Mouse (Mus musculus) kidney, embryonic 14.5 days (tissue): ENCODE measurements around the gene Ago1. TPM values are rescaled to one million over a fixed set of nuclear protein-coding genes. Genes with fewer than 3 reads are reported as not detected.
A peak's percentile ranks its signal among the peaks of the same experiment; 100 is the strongest.

Source experiments
- ATAC-seq: fragments of 200-750 bp; cut with Nextera tagmentation; 2 replicates; pipeline ENCODE4 v1.8.0; 2017; ENCODE audit warnings: moderate number of reproducible peaks, mild to moderate bottlenecking, moderate TSS enrichment, moderate library complexity; ENCODE audit not compliant: low FRiP score, low TSS enrichment
- H3K27ac ChIP-seq: fragments of 300-500 bp; sonication (generic); 2 replicates; pipeline ENCODE4 v1.5.1; 2014; ENCODE audit warnings: low read depth, mild to moderate bottlenecking, low read length, moderate library complexity, mixed read lengths
- H3K27me3 ChIP-seq: fragments of 300-500 bp; sonication (generic); 2 replicates; pipeline ENCODE4 v1.6.1; 2014; ENCODE audit warnings: mild to moderate bottlenecking, low read length; ENCODE audit not compliant: control insufficient read depth, insufficient read depth
- H3K36me3 ChIP-seq: fragments of 300-500 bp; sonication (generic); 2 replicates; pipeline ENCODE4 v1.6.1; 2014; ENCODE audit warnings: low read length, mixed read lengths; ENCODE audit not compliant: control insufficient read depth, insufficient read depth
- H3K4me1 ChIP-seq: fragments of 300-500 bp; sonication (generic); 2 replicates; pipeline ENCODE4 v1.6.1; 2014; ENCODE audit warnings: low read length, mixed read lengths; ENCODE audit not compliant: control insufficient read depth, insufficient read depth
- H3K4me2 ChIP-seq: fragments of 300-500 bp; sonication (generic); replicated peaks from 2 replicates; pipeline ENCODE4 v1.6.1; 2014; ENCODE audit warnings: low read depth, mild to moderate bottlenecking, low read length
- H3K4me3 ChIP-seq: fragments of 300-500 bp; sonication (generic); 2 replicates; pipeline ENCODE4 v1.5.1; 2014; ENCODE audit warnings: mild to moderate bottlenecking, low read length
- H3K9ac ChIP-seq: fragments of 300-500 bp; sonication (generic); 2 replicates; pipeline ENCODE4 v1.6.1; 2014; ENCODE audit warnings: low read depth, mild to moderate bottlenecking, low read length, moderate library complexity
- H3K9me3 ChIP-seq: fragments of 300-500 bp; sonication (generic); 2 replicates; pipeline ENCODE4 v1.6.1; 2016; ENCODE audit warnings: low read length; ENCODE audit not compliant: control insufficient read depth
- WGBS: fragments of 180-500 bp; shearing (Covaris S2); extraction: QIAGEN DNeasy Blood & Tissue Kit; methylation state at CpG from one replicate; pipeline ENCODE4 v1.1.7; 2014; 5-methylcytosine and 5-hydroxymethylcytosine counted together
- polyA plus RNA-seq: library from polyadenylated mRNA; unstranded; fragments of >200 nt; fragmentation: Nextera tagmentation; extraction: Ambion mirVana; gene quantifications from 2 replicates; pipeline ENCODE4 v1.2.1, GENCODE M21; 2014

Gene Ago1
- polyA plus RNA-seq, 1 experiment from 2014 or later: 8.4 TPM

- Histone ChIP-seq H3K27ac (peak overlapping the region; percentile 55), H3K4me3 (0 out of 2 replicates have a peak overlapping the region, but pooled peaks have one; percentile 3), H3K36me3 (no peaks in the 10 kb centered on the region; the same call in 1 of the 2 replicates), H3K9me3 (no peaks in the 10 kb centered on the region), H3K4me1 (peaks cover 31% of the 10 kb centered on the region), H3K9ac (no peak overlapping the region), H3K27me3 (no peaks in the 10 kb centered on the region), H3K4me2 (peak overlapping the region; percentile 24)
- 9% methylated on average over 8 of the region's 8 CpGs for WGBS
- peak; percentile 9; the same call in 1 of the 2 replicates for ATAC-seq
Measured at GRCm38 (mm10) chr4:126465843-126466242, 2.5 kb downstream of the Ago1 start.

GRCm38 (mm10) chr4:126464892-126465235 lies 3.5 kb downstream of the Ago1 start:
- H3K27ac ChIP-seq: no peak overlapping the region
- no peaks in the 10 kb centered on the region for H3K27me3 ChIP-seq
- H3K4me2 ChIP-seq: no peak overlapping the region; the same call in 1 of the 2 replicates
- H3K36me3 ChIP-seq: peaks cover 6% of the 10 kb centered on the region; the same call in 1 of the 2 replicates
- H3K9ac ChIP-seq: no peak overlapping the region
- H3K4me3 ChIP-seq: no peak overlapping the region
- H3K9me3 ChIP-seq: no peaks in the 10 kb centered on the region
- peaks cover 31% of the 10 kb centered on the region for H3K4me1 ChIP-seq
- no peak for ATAC-seq
- 8% methylated on average over 2 of the region's 2 CpGs for WGBS

- H3K9ac ChIP-seq: no peak overlapping the region
- H3K4me1 ChIP-seq: peaks cover 31% of the 10 kb centered on the region
- no peaks in the 10 kb centered on the region for H3K9me3 ChIP-seq
- 34% methylated on average over 4 of the region's 4 CpGs for WGBS
- no peak overlapping the region; the same call in 1 of the 2 replicates for H3K4me2 ChIP-seq
- H3K27me3 ChIP-seq: no peaks in the 10 kb centered on the region
- no peak for ATAC-seq
- no peak overlapping the region for H3K27ac ChIP-seq
- H3K36me3 ChIP-seq: peaks cover 8% of the 10 kb centered on the region; the same call in 1 of the 2 replicates
- no peak overlapping the region for H3K4me3 ChIP-seq
Measured at GRCm38 (mm10) chr4:126464189-126464891, 4.0 kb downstream of the Ago1 start.

GRCm38 (mm10) chr4:126455441-126455840 lies 12.9 kb downstream of the Ago1 start:
- no peak for ATAC-seq
- Histone ChIP-seq H3K9me3 (no peaks in the 10 kb centered on the region), H3K27ac (no peak overlapping the region), H3K4me1 (no peaks in the 10 kb centered on the region), H3K4me3 (no peak overlapping the region), H3K27me3 (no peaks in the 10 kb centered on the region), H3K36me3 (peaks cover 65% of the 10 kb centered on the region), H3K9ac (no peak overlapping the region), H3K4me2 (no peak overlapping the region)
- WGBS: 93% methylated on average over 7 of the region's 7 CpGs

- no peaks in the 10 kb centered on the region for H3K27me3 ChIP-seq
- peaks cover 60% of the 10 kb centered on the region for H3K36me3 ChIP-seq
- H3K9me3 ChIP-seq: no peaks in the 10 kb centered on the region
- H3K4me3 ChIP-seq: no peak overlapping the region
- no peak overlapping the region for H3K27ac ChIP-seq
- 92% methylated on average over 5 of the region's 5 CpGs for WGBS
- H3K4me2 ChIP-seq: no peak overlapping the region
- no peak overlapping the region for H3K9ac ChIP-seq
- no peaks in the 10 kb centered on the region for H3K4me1 ChIP-seq
- ATAC-seq: no peak
Measured at GRCm38 (mm10) chr4:126454547-126455254, 13.7 kb downstream of the Ago1 start.

- H3K36me3 ChIP-seq: peaks cover 64% of the 10 kb centered on the region
Measured at GRCm38 (mm10) chr4:126450268-126450667, 18.1 kb downstream of the Ago1 start.

GRCm38 (mm10) chr4:126447126-126447525 lies 21.3 kb downstream of the Ago1 start:
- 81% methylated on average over 7 of the region's 7 CpGs for WGBS
- H3K36me3 ChIP-seq: peaks cover 55% of the 10 kb centered on the region

More at GRCm38 (mm10) chr4:126450268-126450667, 18.1 kb downstream of the Ago1 start:
- H3K4me3 ChIP-seq: no peak overlapping the region
- H3K4me1 ChIP-seq: no peaks in the 10 kb centered on the region
- H3K27me3 ChIP-seq: no peaks in the 10 kb centered on the region
- H3K4me2 ChIP-seq: no peak overlapping the region
- no peaks in the 10 kb centered on the region for H3K9me3 ChIP-seq
- H3K27ac ChIP-seq: no peak overlapping the region
- no peak for ATAC-seq
- no peak overlapping the region for H3K9ac ChIP-seq
- WGBS: 97% methylated on average over 1 of the region's 1 CpGs

GRCm38 (mm10) chr4:126444528-126444927 lies 23.9 kb downstream of the Ago1 start:
- Histone ChIP-seq H3K4me3 (no peak overlapping the region), H3K4me2 (no peak overlapping the region), H3K4me1 (no peaks in the 10 kb centered on the region), H3K27me3 (no peaks in the 10 kb centered on the region), H3K9me3 (no peaks in the 10 kb centered on the region), H3K27ac (no peak overlapping the region), H3K9ac (no peak overlapping the region), H3K36me3 (peaks cover 71% of the 10 kb centered on the region)
- ATAC-seq: no peak
- 93% methylated on average over 3 of the region's 3 CpGs for WGBS

More at GRCm38 (mm10) chr4:126447126-126447525, 21.3 kb downstream of the Ago1 start:
- Histone ChIP-seq H3K27ac (no peak overlapping the region), H3K4me3 (no peak overlapping the region), H3K4me2 (no peak overlapping the region), H3K9ac (no peak overlapping the region), H3K9me3 (no peaks in the 10 kb centered on the region), H3K27me3 (no peaks in the 10 kb centered on the region), H3K4me1 (no peaks in the 10 kb centered on the region)
- ATAC-seq: no peak

- H3K27me3 ChIP-seq: no peaks in the 10 kb centered on the region
- no peak overlapping the region for H3K4me3 ChIP-seq
- H3K36me3 ChIP-seq: peaks cover 50% of the 10 kb centered on the region
- ATAC-seq: no peak
- 75% methylated on average over 5 of the region's 5 CpGs for WGBS
- H3K4me2 ChIP-seq: no peak overlapping the region
- H3K4me1 ChIP-seq: no peaks in the 10 kb centered on the region
- H3K27ac ChIP-seq: no peak overlapping the region
- no peak overlapping the region for H3K9ac ChIP-seq
- H3K9me3 ChIP-seq: no peaks in the 10 kb centered on the region
Measured at GRCm38 (mm10) chr4:126438261-126438660, 30.1 kb downstream of the Ago1 start.
